Mouse (Mus musculus): ENCODE results near the gene Fam81a.

DNA sequence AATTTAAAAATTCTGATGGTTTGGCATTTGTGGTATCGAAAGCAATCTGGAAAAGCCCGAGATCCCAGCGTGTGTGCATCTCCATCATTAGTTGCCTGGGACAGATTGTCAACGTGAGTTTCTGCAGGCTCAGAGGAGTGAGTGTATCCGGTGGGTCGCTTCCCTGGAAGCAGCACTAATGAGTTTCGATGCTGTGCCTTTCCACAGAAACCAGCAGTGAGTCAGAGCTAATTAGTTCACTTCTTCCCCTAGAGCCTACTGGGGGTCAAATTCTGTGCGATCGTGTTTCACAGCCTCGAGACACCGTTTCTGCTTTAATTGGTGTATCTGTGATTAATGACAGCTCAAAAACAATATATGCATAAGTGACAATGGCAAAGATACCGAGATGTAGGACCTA lies 39.4 kb upstream of the Fam81a start:
- no peak for TF ChIP-seq CTCF (IDR thresholded peaks at IDR 0.05; ENCODE audit: control insufficient read depth, insufficient read depth, insufficient read length)
- no peak for TF ChIP-seq CEBPB (IDR thresholded peaks at IDR 0.05; ENCODE audit: low read depth)
- no peak for TF ChIP-seq MAX (IDR thresholded peaks at IDR 0.05)
- TF ChIP-seq MYOG (IDR thresholded peaks at IDR 0.05; ENCODE audit: control insufficient read depth, extremely low read depth, insufficient read length) = no peak
- no peak for TF ChIP-seq FOSL1 (IDR thresholded peaks at IDR 0.05; ENCODE audit: insufficient read depth, low read length, poor library complexity, severe bottlenecking)
